Mouse (Mus musculus) T-helper 17 cell (primary cell): Measurements from ENCODE around the gene Kdm1a.

Experiments used
- in situ Hi-C, 2 experiments: fragments of 300-600 bp; cut with MboI, MseI; formaldehyde crosslinking; loops; 1 replicate in 1 of 2; 2 replicates in 1 of 2; pipeline ENCODE4 v1.15.1; 2025; ENCODE audit warnings: high pct_unique_total_duplicates in 2 of 2

Gene Kdm1a

DNA sequence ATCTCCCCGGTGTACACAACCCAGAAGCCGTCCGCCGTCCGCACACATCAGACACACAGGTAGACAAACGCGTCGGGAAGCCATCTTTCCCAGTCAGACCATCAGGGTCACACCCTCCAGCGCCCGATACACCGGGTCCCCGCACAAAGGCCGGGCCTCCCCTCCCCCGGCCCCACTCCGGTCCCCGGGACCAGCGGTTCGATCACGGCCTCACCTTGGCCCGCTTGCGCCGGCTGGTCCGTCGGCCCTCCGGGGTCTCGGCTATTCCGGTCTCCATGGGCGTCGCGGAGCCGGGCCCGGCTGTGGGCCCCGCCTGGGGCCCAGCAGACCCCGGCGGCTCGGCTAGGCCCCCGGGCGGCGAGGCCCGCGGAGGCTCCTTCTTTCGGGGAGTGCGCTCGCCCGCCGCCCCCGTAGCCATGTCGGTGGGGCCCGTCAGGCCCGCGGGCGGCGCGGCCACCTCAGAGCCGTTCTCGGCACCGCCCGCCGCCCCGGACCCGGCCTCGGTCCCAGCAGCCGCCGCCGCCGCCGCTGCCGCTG, 437 bp downstream of the Kdm1a start:
- in situ Hi-C loops: no loop called here

DNA sequence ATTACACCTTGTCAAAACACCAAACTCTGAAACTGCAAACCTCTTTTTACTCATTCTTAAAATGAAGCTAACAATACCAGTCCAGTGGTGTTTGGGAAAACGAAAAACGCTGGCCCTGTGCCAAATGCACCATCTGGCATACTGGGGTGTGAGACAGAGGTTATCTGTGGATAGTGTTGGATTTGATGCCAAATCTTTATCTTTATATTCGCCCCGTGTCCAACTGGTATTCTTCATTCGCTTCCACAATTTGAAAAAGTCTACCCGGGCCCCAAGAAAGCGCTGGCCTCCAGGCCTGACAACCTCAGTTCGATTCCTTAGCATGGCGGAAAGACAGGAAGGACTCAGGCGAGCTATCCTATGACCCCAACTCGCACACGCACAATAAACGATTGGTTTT, 1.0 kb downstream of the Kdm1a start:
- in situ Hi-C loops: no loop called here

DNA sequence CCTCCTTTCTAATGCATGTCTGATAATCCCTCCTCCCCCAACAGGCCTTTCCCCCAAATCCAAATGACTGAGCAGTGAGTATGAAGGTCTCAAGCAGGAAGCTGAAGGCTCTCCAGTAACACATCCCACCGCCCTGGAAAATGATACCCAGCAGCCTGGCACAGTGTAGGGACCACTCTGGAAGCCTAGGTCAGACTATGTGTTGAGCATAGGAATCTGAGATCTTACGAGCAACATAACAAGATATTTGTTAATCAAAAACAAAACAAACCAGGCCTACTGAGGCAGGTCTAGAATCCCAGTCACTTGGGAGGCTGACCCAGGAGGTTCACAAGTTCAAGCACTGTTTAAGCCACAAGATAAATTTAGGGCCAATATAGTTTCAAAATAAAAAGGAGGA, 2.0 kb downstream of the Kdm1a start:
- in situ Hi-C loops: no loop called here

DNA sequence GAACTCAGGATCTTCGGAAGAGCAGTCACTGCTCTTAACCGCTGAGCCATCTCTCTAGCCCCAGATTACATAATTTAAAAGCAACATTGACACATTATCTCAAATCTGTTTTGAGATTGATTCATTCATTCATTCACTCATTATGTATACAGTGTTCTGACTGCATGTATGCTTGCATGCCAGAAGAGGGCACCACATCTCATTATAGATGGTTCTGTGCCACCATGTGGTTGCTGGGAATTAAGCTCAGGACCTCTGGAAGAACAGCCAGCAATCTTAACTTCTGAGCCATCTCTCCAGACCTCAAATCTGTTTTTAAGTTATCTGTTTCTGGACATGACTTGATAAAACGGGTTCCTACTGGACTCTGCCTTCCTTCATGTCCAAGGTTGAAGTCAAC, 2.7 kb downstream of the Kdm1a start:
- in situ Hi-C loops: no loop called here

DNA sequence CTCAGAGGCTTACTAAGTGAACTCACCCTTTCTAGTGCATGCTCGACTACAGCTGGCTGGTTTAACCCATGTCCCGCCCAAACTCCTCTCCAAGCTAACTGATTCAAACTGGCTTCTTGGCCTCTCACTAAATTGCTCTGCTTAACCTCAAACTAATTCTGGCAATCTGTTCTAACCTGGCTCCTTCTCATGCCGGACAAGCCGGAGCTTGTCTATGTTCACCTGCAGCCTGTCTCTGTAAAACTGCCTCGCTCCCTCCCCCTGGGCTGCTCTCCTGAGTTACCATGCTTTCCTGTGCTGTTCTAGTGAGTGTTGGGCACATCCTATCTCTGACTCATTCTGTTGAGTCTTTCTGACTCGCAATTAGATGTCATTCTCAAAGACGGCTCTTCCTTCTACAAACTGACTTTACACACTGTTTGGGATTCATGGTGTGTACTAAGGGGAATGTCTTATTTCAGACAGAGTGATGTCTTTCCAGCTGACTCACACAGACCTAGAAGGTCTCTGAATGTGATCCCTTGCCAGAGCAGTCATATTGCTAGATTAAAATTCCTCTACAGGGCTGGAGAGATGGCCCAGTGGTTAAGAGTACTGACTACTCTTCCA, 4.2 kb downstream of the Kdm1a start:
- in situ Hi-C loops: no loop called here

DNA sequence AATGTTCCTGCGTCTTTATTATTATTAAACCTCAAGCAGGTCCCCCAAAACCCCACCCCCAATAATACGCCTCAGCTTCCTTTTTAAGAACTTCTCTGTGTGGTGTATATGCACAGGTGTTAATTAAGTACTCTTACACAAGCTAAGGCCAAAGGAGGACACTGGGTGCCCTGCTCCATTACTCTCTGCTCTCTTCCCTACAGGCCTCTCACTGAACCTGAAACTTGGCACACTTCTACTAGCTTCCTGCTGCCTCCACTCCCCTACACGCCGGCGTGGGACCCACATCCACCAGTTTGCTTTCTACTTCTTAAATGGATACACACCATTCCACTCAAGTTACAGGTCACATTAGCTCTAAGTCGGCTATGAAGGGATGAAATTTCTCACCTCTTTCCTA, 7.3 kb downstream of the Kdm1a start:
- in situ Hi-C loops: no loop called here

DNA sequence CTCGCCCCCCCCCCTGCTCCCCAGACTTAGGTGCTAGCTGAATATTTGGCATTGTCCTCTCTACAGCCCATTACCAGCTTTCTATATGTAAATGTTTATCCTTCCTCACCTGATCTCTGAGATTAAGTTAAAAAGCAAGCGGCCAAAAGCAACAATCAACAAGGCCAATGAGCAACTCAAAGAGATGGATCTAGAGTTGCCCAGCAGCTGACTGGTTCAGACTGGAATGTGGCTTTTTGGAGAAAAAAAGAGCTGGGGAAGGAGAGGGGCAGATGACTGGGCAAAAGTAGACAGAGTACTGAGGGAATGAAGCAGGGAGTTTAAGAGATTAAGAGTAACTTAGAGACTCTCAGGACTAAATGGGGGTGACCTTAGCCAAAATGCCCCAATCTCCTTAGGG, 8.5 kb downstream of the Kdm1a start:
- in situ Hi-C loops: no loop called here

DNA sequence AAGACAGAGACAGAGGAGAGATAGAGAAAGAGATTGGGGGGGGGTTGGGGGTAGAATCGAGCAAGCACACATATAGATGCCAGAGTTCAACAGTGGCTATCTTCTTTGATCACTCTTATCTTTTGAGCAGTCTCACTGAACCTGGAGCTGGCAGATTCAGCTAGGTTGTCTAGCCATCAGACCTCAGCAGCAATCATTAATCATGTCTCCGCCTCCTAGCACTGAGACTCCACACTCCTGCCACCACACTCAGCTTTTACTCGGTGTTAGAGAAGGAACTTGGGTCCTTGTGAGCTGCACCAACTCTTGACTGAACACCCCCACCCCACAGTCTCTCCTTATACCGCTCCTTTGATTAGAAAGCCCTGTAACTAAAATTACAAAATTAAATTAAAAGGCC, 10.4 kb downstream of the Kdm1a start:
- in situ Hi-C loops: no loop called here

DNA sequence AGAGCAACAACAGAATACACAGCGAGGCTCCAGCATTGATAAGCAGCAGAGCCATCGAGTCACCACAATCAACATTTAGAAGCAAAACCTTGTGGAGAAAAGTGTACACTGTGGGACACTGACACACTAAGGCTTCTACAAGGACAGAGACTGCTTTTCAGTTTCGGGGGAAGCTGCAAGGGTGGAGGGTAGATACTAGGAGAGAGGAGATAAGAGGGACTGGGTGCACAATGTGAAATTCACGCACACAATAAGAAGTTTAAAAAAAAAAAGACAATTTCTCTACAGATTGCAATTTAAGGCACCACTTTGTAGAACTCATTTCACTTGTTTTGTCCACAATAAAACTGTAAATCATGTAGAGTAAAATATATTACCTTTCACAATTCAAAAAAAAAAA, 14.5 kb downstream of the Kdm1a start:
- in situ Hi-C loops: no loop called here

DNA sequence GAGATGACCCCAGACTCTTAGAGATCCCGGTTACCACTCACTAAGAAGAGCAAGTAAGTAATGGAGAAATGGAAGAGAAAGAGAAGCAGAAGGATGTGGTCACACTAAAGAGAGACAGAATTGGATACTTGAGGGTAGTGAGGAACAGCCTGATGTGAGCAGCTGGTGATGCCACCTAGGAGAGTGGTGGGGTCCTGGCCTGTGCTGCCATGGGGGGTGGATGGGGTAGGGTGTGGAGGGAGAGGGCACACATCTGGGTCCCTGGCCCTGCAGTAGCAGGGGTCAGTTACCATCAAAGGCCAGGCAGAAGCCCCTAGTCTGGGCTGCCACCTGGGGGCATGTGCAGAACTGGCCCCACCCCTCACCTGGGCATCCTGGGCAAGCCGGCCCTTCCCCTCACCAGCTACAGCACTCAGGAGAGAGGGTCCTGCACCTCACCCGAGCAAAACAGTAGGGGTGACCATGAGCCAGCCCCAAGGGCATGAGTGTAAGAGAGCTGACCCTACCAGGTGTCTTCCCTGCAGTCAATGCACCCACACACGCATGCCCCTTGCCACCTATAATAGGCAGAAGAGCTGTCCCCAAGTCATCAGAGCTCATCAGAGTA, 15.2 kb downstream of the Kdm1a start:
- in situ Hi-C loops: no loop called here

DNA sequence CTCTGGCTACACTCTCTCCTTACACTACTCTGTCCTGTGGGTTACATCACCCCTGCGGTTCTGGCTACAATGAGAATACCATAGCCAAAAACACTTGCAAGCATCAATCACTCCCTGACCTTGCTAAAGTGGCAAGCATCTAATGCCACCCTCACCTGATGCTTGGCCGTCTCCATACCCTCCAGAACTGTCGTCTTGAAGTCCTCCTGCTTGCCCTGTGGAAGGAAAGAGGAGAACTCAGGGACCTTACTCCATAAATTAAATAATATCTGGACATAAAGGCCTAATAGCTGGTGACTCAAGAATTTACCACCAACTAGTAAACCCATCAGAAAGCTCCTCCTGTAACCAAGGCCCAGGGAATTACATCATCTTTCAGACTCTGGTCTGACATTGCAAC, 20.6 kb downstream of the Kdm1a start:
- in situ Hi-C loops: no loop called here

DNA sequence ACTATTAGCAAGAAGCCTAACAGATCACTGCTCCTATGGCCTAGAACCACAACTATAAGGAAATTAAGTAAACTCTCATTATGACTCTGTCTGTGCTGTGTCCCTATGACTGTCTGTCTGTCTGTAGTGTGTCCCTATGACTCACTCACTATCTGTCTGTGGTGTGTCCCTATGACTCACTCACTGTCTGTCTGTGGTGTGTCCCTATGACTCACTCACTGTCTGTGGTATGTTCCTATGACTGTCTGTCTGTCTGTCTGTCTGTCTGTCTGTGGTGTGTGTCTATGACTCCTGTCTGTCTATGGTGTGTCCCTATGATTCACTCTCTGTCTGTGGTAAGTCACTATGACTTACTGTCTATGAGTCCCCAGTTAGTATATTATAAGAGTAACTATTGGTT, 32.5 kb downstream of the Kdm1a start:
- in situ Hi-C loops: no loop called here

DNA sequence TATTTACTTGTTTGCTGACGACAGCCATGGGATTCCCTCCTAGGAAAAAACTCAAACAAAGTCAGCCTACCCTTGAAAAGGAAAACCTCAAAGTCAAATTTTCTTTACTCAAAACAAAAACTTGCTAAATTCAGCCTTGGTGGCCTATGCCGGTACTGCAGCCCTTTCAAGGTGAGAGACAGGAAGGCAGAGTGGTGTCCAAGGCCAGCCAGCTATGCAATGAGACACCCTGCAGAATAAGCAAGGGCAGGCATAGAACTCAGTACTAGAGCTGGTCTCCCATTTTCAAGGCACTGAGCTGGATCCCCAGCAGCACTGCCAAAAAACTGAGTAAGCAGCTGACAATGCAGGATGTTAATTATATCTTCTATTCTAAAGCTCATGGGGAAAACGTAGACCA, 33.9 kb downstream of the Kdm1a start:
- in situ Hi-C loops: no loop called here

DNA sequence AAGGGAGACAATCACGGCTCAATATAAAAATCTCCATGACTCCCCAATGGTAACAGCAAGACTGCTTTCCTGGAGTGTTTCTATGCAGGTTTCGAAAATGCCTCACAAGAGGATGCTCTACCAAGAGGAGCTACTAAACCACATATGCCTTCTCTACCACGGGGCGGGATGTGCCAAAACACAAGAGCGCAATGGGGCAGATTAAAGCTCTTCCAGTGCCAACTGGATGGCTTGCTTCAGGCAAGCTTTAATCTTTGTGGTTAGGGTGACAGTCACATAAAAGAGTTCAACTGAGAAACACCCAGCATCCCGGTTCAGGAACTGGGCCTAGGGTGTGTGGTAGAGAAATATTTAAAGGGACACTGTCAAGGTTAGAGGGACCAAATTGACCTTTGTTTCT, 39.8 kb downstream of the Kdm1a start:
- in situ Hi-C loops: no loop called here

DNA sequence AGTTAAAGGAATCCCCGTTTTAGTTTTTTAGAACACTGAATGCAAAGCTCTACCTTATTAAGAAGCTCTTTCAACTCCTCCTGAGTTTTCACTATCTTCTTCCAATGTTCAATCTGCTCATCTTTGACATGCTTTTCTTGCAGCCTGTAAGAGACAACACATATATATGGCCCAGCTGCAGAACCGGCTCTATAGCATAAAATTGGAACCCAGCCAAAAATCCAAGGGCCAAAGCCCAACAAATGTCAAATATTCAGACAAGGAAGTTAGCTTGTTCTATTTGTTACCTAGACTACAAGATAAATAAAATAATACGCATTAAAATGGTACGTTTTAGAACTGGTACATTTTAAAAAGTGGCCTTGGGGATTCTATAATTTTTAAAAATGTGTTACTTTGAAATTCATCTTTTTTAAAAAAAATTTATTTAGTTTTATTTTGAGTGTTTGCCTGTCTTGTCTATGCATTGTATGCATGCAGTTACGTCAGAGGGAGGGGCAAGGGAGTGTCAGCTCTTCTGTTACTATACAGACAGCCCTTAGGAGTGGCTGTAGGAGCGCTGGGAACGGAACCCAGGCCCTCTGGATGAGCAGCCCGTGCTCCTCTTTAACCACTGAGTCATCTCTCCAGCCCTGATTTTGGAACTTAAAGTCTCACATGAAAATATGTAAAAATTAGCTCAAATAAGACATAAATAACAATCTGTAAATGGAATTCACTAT, 42.1 kb downstream of the Kdm1a start:
- in situ Hi-C loops: no loop called here

DNA sequence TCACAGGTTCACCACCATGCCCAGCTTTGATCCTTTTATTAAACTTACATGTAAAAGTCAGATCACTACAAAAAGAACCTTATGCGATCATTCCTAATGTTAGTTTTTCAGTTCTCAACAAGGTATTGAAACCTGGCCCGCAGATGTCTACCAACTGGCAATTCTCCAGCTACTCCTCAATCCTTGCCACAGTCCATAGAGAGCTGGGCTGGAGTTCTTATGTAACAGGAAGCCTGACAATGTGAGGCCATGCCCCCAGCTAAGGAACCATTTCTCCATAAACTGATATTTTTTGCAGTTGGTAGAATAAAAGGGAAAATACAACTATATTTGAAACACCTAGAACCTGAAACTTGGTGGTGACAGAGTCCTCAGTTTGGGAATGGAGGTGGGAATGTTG, 42.8 kb downstream of the Kdm1a start:
- in situ Hi-C loops: no loop called here

DNA sequence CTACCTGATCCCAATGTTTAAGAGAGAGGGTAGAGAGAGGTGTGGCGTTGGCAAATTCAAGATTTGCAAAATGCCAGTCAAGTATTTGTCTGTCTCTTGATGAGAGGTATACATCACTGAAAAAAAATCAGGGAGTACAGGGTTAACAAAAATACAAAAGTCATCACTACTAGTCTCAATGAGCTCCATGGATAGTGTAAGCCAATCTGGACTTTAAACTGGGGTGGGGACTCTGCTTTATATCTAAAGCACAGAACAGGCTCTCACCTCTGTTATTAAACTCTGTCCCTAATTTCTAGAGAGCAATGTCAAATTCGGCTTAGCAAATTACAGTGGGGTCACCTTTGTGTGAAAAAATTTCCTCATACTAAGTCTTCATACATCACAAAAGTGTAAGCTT, 44.9 kb downstream of the Kdm1a start:
- in situ Hi-C loops: no loop called here

DNA sequence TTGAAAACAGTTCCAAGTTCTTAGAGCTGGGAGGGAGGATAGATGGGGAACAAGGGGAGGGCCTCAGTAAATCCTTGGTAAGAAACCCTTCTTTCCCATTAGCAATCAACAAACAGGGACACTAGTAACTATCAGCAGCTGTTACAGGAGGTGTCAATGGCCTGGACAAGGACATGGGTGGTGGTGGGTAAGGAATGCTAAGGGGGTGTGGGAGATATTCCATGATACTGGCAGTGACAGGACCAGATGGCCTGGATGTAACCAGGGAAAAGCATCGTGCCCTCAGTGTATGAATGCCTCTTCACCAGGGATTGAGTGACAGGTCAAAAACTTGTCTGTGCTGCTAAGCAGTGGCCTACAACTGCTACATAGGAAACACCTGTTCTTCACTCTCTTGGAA, 49.4 kb downstream of the Kdm1a start:
- in situ Hi-C loops: no loop called here

DNA sequence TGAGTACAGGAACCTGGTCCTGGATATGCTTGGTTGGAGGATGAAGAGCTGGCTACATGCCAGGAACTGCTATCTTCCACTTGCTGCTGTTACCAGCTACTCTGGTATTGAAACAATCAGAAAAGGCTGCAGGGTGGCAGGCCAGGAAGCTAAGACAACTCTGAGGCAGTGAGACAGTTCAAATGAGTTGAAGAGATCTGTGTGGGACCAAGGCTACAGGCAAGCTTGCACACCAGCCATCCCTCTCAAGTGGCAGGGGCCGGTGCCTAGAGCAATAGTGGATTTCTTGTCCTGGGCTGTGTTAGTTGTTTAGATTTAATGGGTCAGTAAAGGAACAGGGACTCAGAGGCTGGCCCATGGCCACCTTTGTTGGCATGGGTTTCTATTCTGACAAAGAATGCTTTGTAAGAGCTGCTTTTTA, 54.1 kb downstream of the Kdm1a start:
- in situ Hi-C loops: no loop called here

DNA sequence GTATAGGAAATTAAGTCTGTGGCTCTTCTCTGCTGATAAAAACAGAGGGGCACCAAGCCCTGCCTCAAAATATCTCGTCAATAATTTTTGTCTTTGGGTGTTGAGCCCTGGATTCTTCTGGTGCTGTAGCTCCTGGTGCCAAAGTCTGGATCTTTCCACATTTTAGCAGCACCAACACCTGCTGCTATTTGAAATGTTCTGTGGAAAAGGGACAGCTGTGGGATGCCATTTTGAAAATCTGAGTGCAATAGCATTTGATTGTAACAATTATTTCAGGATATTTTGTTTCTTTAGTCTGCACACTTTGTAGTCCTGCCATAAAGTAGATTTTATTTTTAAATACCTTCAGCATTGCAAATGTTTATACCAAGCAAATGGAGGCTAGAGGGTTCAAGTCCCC, 54.8 kb downstream of the Kdm1a start:
- in situ Hi-C loops: no loop called here

DNA sequence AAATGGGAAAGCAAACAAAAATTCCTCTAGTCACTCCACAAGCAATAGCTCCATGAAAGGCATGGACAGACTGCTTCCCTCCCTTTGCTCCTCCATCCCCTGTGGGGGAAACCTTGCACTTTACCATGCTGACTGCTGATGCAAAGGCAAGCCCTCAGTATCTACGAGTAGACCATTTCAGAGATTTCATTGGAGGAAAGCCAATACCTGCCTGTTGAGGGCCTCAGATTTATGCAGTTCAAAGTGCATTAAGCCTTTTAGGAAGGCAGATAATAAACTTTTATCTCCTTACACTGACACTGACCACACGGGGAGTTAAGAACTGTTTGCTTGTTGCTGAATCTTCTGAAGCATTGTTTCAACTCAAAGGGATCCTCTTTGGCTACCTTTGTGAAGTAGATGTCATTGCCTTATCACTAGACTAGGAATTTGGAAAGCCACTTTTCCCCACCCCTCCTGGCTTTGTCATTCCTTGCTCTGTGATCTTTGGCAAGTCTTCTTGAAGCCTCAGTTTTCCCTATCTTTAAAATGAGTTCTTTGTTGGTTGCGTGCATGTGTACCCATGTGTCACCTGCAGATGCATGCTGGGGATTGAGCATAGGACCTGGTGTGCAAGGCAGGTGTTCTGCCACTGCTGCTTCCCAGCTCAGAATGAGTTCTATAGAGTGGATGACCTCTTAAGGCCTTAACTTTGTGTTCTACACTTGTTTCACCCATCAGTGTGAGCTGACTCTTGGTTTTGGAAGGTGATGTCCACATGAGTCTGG, 56.1 kb downstream of the Kdm1a start:
- in situ Hi-C loops: no loop called here

DNA sequence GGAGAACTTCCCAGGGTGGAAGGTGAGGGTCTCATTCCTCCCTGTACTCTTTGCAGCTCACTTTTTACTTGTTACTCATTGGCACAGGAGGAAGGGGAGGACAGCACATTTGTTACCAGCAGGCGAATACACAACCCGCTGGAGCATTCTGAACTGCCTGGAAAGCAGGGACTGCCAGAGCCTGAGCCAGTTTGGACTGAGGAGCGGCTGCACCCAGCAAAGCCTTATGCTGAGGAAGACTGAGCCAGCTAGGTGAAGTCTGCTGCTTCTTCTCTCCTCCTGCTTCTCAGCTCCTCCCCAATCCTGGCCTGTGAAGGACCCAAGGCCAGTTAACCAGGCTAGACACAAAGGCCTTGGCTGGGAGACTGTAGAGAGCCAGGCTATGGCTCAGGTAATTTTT, 57.4 kb downstream of the Kdm1a start:
- in situ Hi-C loops: no loop called here
